Mouse (Mus musculus) forelimb bud, embryonic 11.5 days (tissue): ENCODE measurements around the gene Pga5.
A peak's percentile ranks its signal among the peaks of the same experiment; 100 is the strongest.

Source experiments
- DNase-seq: peaks from one replicate; pipeline ENCODE4 v3.0.0-alpha.2; 2012; ENCODE audit warnings: low read depth, low spot score

Gene Pga5

GRCm38 (mm10) chr19:10677915-10678771, at the start of gene Pga5:
TSS of gene Pga5 (minus strand) at chr19:10678071.
- DNase-seq = peak; percentile 75

- DNase-seq = no peak
Measured at GRCm38 (mm10) chr19:10724629-10725363, 46.9 kb upstream of the Pga5 start.

DNA sequence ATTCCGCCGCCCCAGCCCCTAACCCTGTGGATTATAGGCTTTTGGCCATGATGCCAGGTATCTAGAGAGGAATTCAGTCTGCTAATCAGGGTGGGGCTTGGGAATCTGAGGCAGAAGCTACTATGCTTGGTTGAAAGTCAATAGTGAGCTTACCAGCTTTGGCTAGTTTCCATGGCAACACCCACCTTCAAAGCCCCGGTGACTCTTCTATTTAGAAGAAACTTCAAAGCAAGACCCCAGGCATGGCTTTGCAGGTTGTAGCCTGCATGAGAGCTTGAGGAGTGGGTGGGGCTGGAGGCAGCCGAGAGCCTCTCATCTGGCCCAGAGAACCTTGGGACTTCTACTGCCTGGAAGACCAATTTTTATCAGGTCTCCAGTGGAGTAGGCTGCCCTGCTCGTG, 45.8 kb upstream of the Pga5 start:
- peak; percentile 53 for DNase-seq

DNA sequence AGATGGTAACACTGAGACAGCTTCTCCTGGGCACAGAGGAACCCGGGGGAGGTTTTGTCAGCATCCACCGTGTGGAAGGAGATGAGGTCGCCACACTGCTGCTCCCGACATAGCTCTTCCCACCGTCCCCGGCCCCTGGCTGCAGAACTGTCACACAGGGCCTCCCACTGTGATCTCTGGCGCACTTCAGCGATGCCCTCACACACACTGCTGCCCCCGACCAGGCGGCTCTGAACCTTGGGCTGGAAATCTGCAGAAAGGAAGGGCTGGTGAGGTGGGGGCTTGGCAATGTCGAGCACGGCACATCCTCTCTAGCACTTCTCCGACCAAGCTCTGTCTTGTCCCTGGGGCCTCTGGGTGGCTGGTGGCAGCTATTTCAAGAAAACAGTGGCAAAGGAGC, 45.2 kb upstream of the Pga5 start:
- no peak for DNase-seq

DNA sequence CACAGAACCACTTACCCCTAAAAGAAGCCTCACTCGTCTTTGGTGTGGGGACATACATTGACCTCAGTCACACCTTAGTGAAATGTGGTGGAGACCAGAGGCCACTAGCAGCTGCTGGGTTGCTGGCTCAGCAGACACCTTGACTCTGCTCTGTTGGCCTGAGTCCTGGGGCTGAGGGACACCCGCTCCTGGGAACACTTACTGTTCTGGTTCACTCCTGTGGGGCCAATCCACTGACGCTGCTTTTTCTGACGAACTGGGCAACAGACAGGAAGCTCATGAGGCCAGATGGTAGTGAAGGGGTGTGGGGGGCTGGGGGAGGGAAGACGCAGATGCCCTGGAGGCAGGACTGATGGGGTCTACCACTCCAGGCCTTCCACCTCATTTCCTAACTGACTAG, 43.2 kb upstream of the Pga5 start:
- DNase-seq = no peak

DNA sequence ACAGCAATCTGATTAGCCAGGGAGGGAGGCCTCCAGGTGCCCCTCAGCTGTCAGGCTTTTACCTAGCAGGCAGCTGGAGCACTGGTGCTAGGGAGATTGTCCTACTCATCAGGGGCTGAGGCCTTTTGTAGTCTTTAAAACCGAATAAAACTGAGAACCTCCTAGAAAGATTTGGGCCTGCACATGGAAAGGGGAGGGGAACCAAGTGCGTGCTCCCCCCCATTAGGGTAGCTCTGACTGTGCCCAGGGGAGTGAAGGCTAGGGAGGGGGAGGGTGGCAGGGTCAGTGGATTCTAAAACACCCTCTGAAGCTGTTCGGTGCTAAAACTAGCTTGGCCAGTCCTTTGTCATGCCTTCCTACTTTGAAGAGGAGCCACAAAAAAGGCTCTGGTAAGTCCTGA, 42.7 kb upstream of the Pga5 start:
- DNase-seq = no peak

DNA sequence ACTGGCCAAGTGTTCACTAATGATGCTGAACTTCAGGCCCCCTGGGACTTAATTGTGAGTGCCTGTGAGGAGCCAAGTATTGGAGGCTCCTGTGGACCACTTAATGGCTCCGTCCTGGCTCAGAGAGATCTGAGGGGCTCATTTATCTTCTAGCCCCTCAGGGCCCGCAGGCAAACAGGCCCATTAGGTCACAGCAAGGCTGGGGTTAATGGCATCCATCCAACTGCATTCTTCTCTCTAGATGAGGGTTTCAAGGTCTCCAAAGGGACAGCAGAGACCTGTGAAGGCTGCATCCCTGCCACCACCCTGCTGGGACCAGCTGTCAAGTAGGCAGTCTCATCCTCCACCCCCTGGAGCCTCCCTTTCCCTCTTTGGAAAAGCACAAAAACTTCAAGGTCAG, 41.9 kb upstream of the Pga5 start:
- peak; percentile 40 for DNase-seq

DNA sequence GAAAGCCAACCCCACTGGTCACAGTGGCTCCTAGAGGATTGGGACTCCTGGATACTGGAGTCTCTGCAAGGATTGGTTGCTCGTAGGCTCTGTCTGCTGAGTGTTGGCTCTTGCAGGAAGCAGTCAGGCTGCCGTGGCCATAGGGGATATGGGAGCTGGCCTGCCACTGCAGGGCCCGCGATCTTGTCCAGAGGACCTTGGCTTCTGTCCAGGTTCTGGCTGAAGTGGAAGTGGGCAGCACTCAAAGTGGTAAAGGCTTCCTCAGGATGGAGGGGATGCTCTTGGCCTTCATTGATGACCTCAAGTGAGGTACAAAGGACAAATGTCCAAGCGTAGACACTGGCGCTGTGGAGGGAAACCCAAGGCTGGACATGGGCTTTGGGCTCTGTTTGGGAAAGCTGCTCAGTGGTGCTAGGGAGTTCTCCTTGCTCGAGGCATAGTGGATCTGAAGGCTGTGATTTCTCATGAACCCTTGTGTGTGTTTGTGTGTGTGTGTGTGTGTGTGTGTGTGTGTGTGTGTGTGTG, 40.4 kb upstream of the Pga5 start:
- DNase-seq = no peak

DNA sequence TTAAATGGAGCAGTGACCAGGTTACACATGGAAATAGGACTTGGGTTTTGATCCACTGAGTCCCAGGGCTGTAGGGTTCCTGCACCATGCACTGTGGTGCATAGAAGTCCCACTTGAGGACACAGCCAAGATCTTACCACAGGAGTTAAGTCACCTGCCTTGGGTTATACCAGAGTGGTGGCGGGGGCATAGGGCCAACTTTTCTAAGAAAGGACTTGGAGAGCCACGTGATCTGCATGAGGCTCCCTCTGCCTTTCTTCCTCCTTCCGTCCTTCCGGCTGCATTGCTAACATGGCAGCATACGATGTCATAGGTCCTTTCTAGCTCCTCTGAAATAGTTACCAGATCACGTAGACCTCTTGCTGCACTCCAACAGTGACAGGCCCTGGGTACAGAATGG, 37.6 kb upstream of the Pga5 start:
- DNase-seq = no peak

GRCm38 (mm10) chr19:10714682-10715475, 37.0 kb upstream of the Pga5 start:
- DNase-seq = peak; percentile 82

- no peak for DNase-seq
Measured at GRCm38 (mm10) chr19:10714168-10714567, 36.3 kb upstream of the Pga5 start.

DNA sequence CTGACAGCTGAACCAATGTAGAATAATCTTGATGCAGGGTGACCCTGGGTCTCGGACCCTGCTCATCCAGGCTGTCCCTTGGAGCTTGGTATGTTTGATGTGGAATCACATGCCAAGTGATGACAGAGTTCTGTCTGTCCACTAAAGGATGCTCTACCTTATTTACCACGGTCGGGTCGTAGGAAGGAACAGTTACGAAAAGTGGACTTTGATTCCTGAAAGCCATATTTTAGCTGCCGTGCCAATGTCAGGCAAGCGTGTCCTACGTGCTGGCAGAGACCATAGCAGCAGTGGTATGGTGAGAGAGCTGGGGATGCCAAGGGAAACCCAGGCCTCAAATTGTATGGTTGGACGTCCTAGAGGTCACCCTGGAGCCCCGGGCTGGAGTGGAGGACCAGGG, 35.7 kb upstream of the Pga5 start:
- no peak for DNase-seq

GRCm38 (mm10) chr19:10712646-10713045, 34.8 kb upstream of the Pga5 start:
- DNase-seq = no peak

GRCm38 (mm10) chr19:10712194-10712593, 34.3 kb upstream of the Pga5 start:
- no peak for DNase-seq

- no peak for DNase-seq
Measured at GRCm38 (mm10) chr19:10710751-10711150, 32.9 kb upstream of the Pga5 start.

DNA sequence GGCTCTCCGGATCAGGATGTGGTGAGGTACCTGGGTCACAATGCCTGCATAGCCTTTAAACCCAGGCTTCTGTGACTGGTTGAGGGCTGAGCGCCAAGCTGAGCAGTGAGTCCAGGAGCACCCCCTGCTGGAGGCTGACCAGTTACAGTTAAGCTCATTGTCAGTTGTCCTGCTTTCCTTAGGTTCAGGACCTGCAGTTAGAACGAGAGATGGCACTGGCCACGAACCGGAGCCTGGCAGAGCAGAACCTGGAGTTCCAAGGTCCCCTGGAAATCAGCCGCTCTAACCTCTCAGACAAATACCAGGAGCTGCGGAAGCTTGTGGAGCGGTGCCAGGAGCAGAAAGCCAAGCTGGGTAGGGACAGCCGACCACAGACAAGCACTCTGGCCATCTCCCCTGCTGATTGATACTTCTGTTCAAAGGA, 32.2 kb upstream of the Pga5 start:
- peak; percentile 20 for DNase-seq

GRCm38 (mm10) chr19:10709360-10710087, 31.7 kb upstream of the Pga5 start:
- peak; percentile 88 for DNase-seq

DNA sequence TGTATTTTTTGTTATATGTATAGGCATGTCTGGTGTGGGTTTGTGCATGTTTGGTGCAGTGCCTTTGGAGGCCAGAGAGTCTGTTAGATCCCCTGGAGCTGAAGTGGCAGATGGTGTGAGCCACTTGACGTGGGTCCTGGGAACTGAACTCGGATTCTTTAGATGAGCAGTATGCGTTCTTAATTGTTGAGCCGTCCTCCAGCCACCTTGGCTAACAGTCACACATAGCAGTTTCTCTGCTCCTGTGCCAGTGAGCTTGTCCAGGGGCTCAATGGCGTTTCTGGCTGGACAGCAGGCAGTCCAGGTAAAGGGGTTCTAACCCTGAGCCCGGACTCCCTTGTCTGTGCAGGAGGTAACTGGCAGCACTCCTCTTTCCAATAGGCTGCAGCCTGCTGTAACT, 31.0 kb upstream of the Pga5 start:
- DNase-seq = no peak

DNA sequence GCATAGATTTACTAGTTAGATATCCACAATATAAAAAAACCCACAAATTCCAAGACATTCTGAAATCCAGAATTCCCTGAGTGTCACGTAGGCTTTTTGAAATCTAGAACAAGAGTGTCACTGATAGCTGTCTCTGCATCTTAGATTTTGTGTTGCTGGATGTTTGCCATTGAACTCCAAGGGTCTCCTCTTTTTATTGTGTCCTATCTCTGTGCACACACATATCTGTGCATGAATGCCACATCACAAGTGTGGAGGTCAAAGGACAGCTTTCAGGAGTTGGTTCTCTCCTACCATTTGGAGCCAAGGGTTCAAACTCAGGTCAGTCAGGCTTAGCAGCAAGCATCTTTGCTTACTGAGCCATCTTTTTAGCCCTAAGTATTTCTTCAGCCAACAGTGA, 30.0 kb upstream of the Pga5 start:
- no peak for DNase-seq

- DNase-seq = no peak
Measured at GRCm38 (mm10) chr19:10707087-10707875, 29.4 kb upstream of the Pga5 start.
